Mouse (Mus musculus): Measurements from ENCODE around the gene Dock3. TPM values are rescaled to one million over a fixed set of nuclear protein-coding genes. Genes with fewer than 3 reads are reported as not detected.

Gene Dock3
- 0.64 and 1.2 TPM in 2 replicates for polyA plus RNA-seq (2015; fragmentation: Nextera tagmentation; extraction: Ambion mirVana)

GRCm38 (mm10) chr9:107231539-107232139, at the start of gene Dock3:
Gene Dock3, minus strand, starts transcription at chr9:107231909.
- peaks cover 66% of the 10 kb centered on the region for H3K27me3 ChIP-seq (replicated peaks; ENCODE audit: control insufficient read depth, insufficient read depth, low read length)
- ATAC-seq = peak; percentile 87

GRCm38 (mm10) chr9:107280322-107281027, 48.8 kb upstream of the Dock3 start:
- no peaks in the 10 kb centered on the region for H3K36me3 ChIP-seq (ENCODE audit: control insufficient read depth, insufficient read depth, low read length)
- H3K4me2 ChIP-seq (ENCODE audit: low read depth, low read length) = peak overlapping the region; percentile 49
- peak; percentile 43; the same call in 1 of the 2 replicates for ATAC-seq
- peak overlapping the region; percentile 70 for H3K27ac ChIP-seq (ENCODE audit: low read length)
- no peaks in the 10 kb centered on the region for H3K27me3 ChIP-seq (replicated peaks; ENCODE audit: control insufficient read depth, insufficient read depth, low read length)
- H3K4me1 ChIP-seq (ENCODE audit: control insufficient read depth, insufficient read depth, low read length) = peaks cover 25% of the 10 kb centered on the region
- H3K4me3 ChIP-seq (ENCODE audit: low read length) = peak overlapping the region; percentile 32
- WGBS = 49% methylated on average over 13 of the region's 13 CpGs
- H3K9ac ChIP-seq (ENCODE audit: low read depth, low read length) = peak overlapping the region; percentile 58
- no peaks in the 10 kb centered on the region for H3K9me3 ChIP-seq (ENCODE audit: control insufficient read depth, low read length)

More at GRCm38 (mm10) chr9:107231539-107232139, at the start of gene Dock3:
- no peaks in the 10 kb centered on the region for H3K9me3 ChIP-seq (ENCODE audit: control insufficient read depth, low read length)
- peak within 1 kb of the TSS; percentile 57 for H3K9ac ChIP-seq (ENCODE audit: low read depth, low read length)
- peak within 1 kb of the TSS; percentile 60 for H3K4me3 ChIP-seq (ENCODE audit: low read length)
- peak within 1 kb of the TSS; percentile 99 for H3K4me2 ChIP-seq (ENCODE audit: low read depth, low read length)
- H3K4me1 ChIP-seq (ENCODE audit: control insufficient read depth, insufficient read depth, low read length) = peaks cover 7% of the 10 kb centered on the region; the same call in 1 of the 2 replicates
- WGBS = under 1% methylated on average over 73 of the region's 87 CpGs
- H3K27ac ChIP-seq (ENCODE audit: low read length) = no peak within 1 kb of the TSS
- no peaks in the 10 kb centered on the region for H3K36me3 ChIP-seq (ENCODE audit: control insufficient read depth, insufficient read depth, low read length)

- Histone ChIP-seq H3K4me2 (ENCODE audit: low read depth, low read length) (peak overlapping the region; percentile 49), H3K36me3 (ENCODE audit: control insufficient read depth, insufficient read depth, low read length) (no peaks in the 10 kb centered on the region), H3K4me1 (ENCODE audit: control insufficient read depth, insufficient read depth, low read length) (peaks cover 25% of the 10 kb centered on the region), H3K4me3 (ENCODE audit: low read length) (peak overlapping the region; percentile 32), H3K27ac (ENCODE audit: low read length) (peak overlapping the region; percentile 70), H3K9ac (ENCODE audit: low read depth, low read length) (peak overlapping the region; percentile 58), H3K27me3 (replicated peaks; ENCODE audit: control insufficient read depth, insufficient read depth, low read length) (no peaks in the 10 kb centered on the region), H3K9me3 (ENCODE audit: control insufficient read depth, low read length) (no peaks in the 10 kb centered on the region)
- peak; percentile 78 for ATAC-seq
- WGBS = 16% methylated on average over 16 of the region's 16 CpGs
These were observed 47.9 kb upstream of the Dock3 start for GRCm38 (mm10) chr9:107279378-107280321.

- H3K9ac ChIP-seq (ENCODE audit: low read depth, low read length) = no peak overlapping the region
- peak; percentile 76 for ATAC-seq
These were observed 47.0 kb upstream of the Dock3 start for GRCm38 (mm10) chr9:107278527-107279377.

GRCm38 (mm10) chr9:107278126-107278525, 46.4 kb upstream of the Dock3 start:
- ATAC-seq = no peak
- H3K4me2 ChIP-seq (ENCODE audit: low read depth, low read length) = no peak overlapping the region
- H3K9me3 ChIP-seq (ENCODE audit: control insufficient read depth, low read length) = no peaks in the 10 kb centered on the region
- H3K4me1 ChIP-seq (ENCODE audit: control insufficient read depth, insufficient read depth, low read length) = peaks cover 25% of the 10 kb centered on the region
- no peak overlapping the region for H3K9ac ChIP-seq (ENCODE audit: low read depth, low read length)
- no peak overlapping the region for H3K4me3 ChIP-seq (ENCODE audit: low read length)
- no peak overlapping the region for H3K27ac ChIP-seq (ENCODE audit: low read length)
- no peaks in the 10 kb centered on the region for H3K36me3 ChIP-seq (ENCODE audit: control insufficient read depth, insufficient read depth, low read length)
- 55% methylated on average over 4 of the region's 4 CpGs for WGBS
- no peaks in the 10 kb centered on the region for H3K27me3 ChIP-seq (replicated peaks; ENCODE audit: control insufficient read depth, insufficient read depth, low read length)

More at GRCm38 (mm10) chr9:107278527-107279377, 47.0 kb upstream of the Dock3 start:
- Histone ChIP-seq H3K9me3 (ENCODE audit: control insufficient read depth, low read length) (no peaks in the 10 kb centered on the region), H3K27ac (ENCODE audit: low read length) (peak overlapping the region; percentile 33; the same call in 1 of the 2 replicates), H3K4me1 (ENCODE audit: control insufficient read depth, insufficient read depth, low read length) (peaks cover 25% of the 10 kb centered on the region), H3K36me3 (ENCODE audit: control insufficient read depth, insufficient read depth, low read length) (no peaks in the 10 kb centered on the region), H3K27me3 (replicated peaks; ENCODE audit: control insufficient read depth, insufficient read depth, low read length) (no peaks in the 10 kb centered on the region), H3K4me3 (ENCODE audit: low read length) (no peak overlapping the region), H3K4me2 (ENCODE audit: low read depth, low read length) (0 out of 2 replicates have a peak overlapping the region, but pooled peaks have one; percentile 49)
- 48% methylated on average over 8 of the region's 8 CpGs for WGBS

GRCm38 (mm10) chr9:107277603-107278002, 45.9 kb upstream of the Dock3 start:
- 83% methylated on average over 7 of the region's 7 CpGs for WGBS
- Histone ChIP-seq H3K9ac (ENCODE audit: low read depth, low read length) (no peak overlapping the region), H3K9me3 (ENCODE audit: control insufficient read depth, low read length) (no peaks in the 10 kb centered on the region), H3K27ac (ENCODE audit: low read length) (no peak overlapping the region), H3K36me3 (ENCODE audit: control insufficient read depth, insufficient read depth, low read length) (no peaks in the 10 kb centered on the region), H3K4me3 (ENCODE audit: low read length) (no peak overlapping the region), H3K4me1 (ENCODE audit: control insufficient read depth, insufficient read depth, low read length) (peaks cover 25% of the 10 kb centered on the region), H3K4me2 (ENCODE audit: low read depth, low read length) (no peak overlapping the region), H3K27me3 (replicated peaks; ENCODE audit: control insufficient read depth, insufficient read depth, low read length) (no peaks in the 10 kb centered on the region)
- ATAC-seq = no peak

- no peak overlapping the region for H3K9ac ChIP-seq (ENCODE audit: low read depth, low read length)
- 86% methylated on average over 5 of the region's 5 CpGs for WGBS
- peaks cover 24% of the 10 kb centered on the region for H3K4me1 ChIP-seq (ENCODE audit: control insufficient read depth, insufficient read depth, low read length)
- no peaks in the 10 kb centered on the region for H3K9me3 ChIP-seq (ENCODE audit: control insufficient read depth, low read length)
- ATAC-seq = no peak
- no peak overlapping the region for H3K4me2 ChIP-seq (ENCODE audit: low read depth, low read length)
- no peaks in the 10 kb centered on the region for H3K27me3 ChIP-seq (replicated peaks; ENCODE audit: control insufficient read depth, insufficient read depth, low read length)
- no peaks in the 10 kb centered on the region for H3K36me3 ChIP-seq (ENCODE audit: control insufficient read depth, insufficient read depth, low read length)
- H3K27ac ChIP-seq (ENCODE audit: low read length) = no peak overlapping the region
- no peak overlapping the region for H3K4me3 ChIP-seq (ENCODE audit: low read length)
These were observed 44.0 kb upstream of the Dock3 start for GRCm38 (mm10) chr9:107275710-107276109.

- H3K36me3 ChIP-seq (ENCODE audit: control insufficient read depth, insufficient read depth, low read length) = no peaks in the 10 kb centered on the region
- H3K4me3 ChIP-seq (ENCODE audit: low read length) = no peak overlapping the region
- peaks cover 14% of the 10 kb centered on the region for H3K4me1 ChIP-seq (ENCODE audit: control insufficient read depth, insufficient read depth, low read length)
- H3K27ac ChIP-seq (ENCODE audit: low read length) = no peak overlapping the region
- H3K27me3 ChIP-seq (replicated peaks; ENCODE audit: control insufficient read depth, insufficient read depth, low read length) = no peaks in the 10 kb centered on the region
- no peak for ATAC-seq
- no peak overlapping the region for H3K9ac ChIP-seq (ENCODE audit: low read depth, low read length)
- H3K4me2 ChIP-seq (ENCODE audit: low read depth, low read length) = no peak overlapping the region
- H3K9me3 ChIP-seq (ENCODE audit: control insufficient read depth, low read length) = no peaks in the 10 kb centered on the region
- 90% methylated on average over 6 of the region's 6 CpGs for WGBS
These were observed 43.0 kb upstream of the Dock3 start for GRCm38 (mm10) chr9:107274751-107275150.

All from intestine, embryonic 16.5 days (tissue).